Mouse (Mus musculus) heart, embryonic 15.5 days (tissue): ENCODE results near the gene Dok3. TPM values are rescaled to one million over a fixed set of nuclear protein-coding genes. Genes with fewer than 3 reads are reported as not detected.
A peak's percentile ranks its signal among the peaks of the same experiment; 100 is the strongest.

Experiments
- ATAC-seq: fragments of 200-750 bp; cut with Nextera tagmentation; replicated peaks from 2 replicates; pipeline ENCODE4 v1.8.0; 2017; ENCODE audit warnings: low read depth, moderate TSS enrichment; ENCODE audit not compliant: insufficient number of reproducible peaks, insufficient read depth, low FRiP score
- H3K27ac ChIP-seq: fragments of 300-500 bp; sonication (generic); 2 replicates; pipeline ENCODE4 v1.5.1; 2015; ENCODE audit warnings: mild to moderate bottlenecking, inconsistent platforms
- H3K27me3 ChIP-seq: fragments of 300-500 bp; sonication (generic); 2 replicates; pipeline ENCODE4 v1.6.1; 2015; ENCODE audit warnings: inconsistent platforms
- H3K36me3 ChIP-seq: fragments of 300-500 bp; sonication (generic); 2 replicates; pipeline ENCODE4 v1.6.1; 2015; ENCODE audit warnings: mild to moderate bottlenecking, inconsistent platforms
- H3K4me1 ChIP-seq: fragments of 300-500 bp; sonication (generic); replicated peaks from 2 replicates; pipeline ENCODE4 v1.6.1; 2015; ENCODE audit warnings: inconsistent platforms
- H3K4me2 ChIP-seq: fragments of 300-500 bp; sonication (generic); 2 replicates; pipeline ENCODE4 v1.6.1; 2015; ENCODE audit warnings: inconsistent platforms, mild to moderate bottlenecking, moderate library complexity
- H3K4me3 ChIP-seq: fragments of 300-500 bp; sonication (generic); 2 replicates; pipeline ENCODE4 v1.5.1; 2015; ENCODE audit warnings: mild to moderate bottlenecking, inconsistent platforms
- H3K9ac ChIP-seq: fragments of 300-500 bp; sonication (generic); 2 replicates; pipeline ENCODE4 v1.6.1; 2015; ENCODE audit warnings: mild to moderate bottlenecking, inconsistent platforms
- H3K9me3 ChIP-seq: fragments of 300-500 bp; sonication (generic); replicated peaks from 2 replicates; pipeline ENCODE4 v1.6.1; 2016; ENCODE audit warnings: inconsistent platforms
- WGBS: fragments of 180-500 bp; shearing (Covaris S2); methylation state at CpG from one replicate; pipeline ENCODE4 v1.1.7; 2015; ENCODE audit warnings: mixed read lengths; 5-methylcytosine and 5-hydroxymethylcytosine counted together
- polyA plus RNA-seq: library from polyadenylated mRNA; unstranded; fragments of >200 nt; fragmentation: Nextera tagmentation; extraction: Ambion mirVana; gene quantifications from 2 replicates; pipeline ENCODE4 v1.2.1, GENCODE M21; 2015

The Dok3 gene
- polyA plus RNA-seq, 1 experiment from 2014 or later = 1.3 TPM

- no peaks in the 10 kb centered on the region for H3K9me3 ChIP-seq
- no peaks in the 10 kb centered on the region for H3K27me3 ChIP-seq
- no peak overlapping the region for H3K4me3 ChIP-seq
- H3K4me1 ChIP-seq = peaks cover 5% of the 10 kb centered on the region
- H3K4me2 ChIP-seq = no peak overlapping the region
- 92% methylated on average over 2 of the region's 2 CpGs for WGBS
- H3K36me3 ChIP-seq = peaks cover 67% of the 10 kb centered on the region
- H3K9ac ChIP-seq = no peak overlapping the region
- H3K27ac ChIP-seq = no peak overlapping the region
- ATAC-seq = no peak
Measured at GRCm38 (mm10) chr13:55540933-55541332, 11.8 kb upstream of the Dok3 start.

GRCm38 (mm10) chr13:55536194-55537175, 7.4 kb upstream of the Dok3 start, which contains the start of gene Ddx41:
Gene Ddx41, minus strand, starts transcription at chr13:55536658.
- no peaks in the 10 kb centered on the region for H3K9me3 ChIP-seq
- peak within 1 kb of the TSS; percentile 76 for H3K9ac ChIP-seq
- ATAC-seq = peak; percentile 97
- peak within 1 kb of the TSS; percentile 68 for H3K27ac ChIP-seq
- H3K36me3 ChIP-seq = peaks cover 58% of the 10 kb centered on the region
- peak within 1 kb of the TSS; percentile 84 for H3K4me3 ChIP-seq
- peak within 1 kb of the TSS; percentile 90 for H3K4me2 ChIP-seq
- under 1% methylated on average over 70 of the region's 70 CpGs for WGBS
- H3K4me1 ChIP-seq = peaks cover 15% of the 10 kb centered on the region
- no peaks in the 10 kb centered on the region for H3K27me3 ChIP-seq

GRCm38 (mm10) chr13:55535796-55536193, 6.7 kb upstream of the Dok3 start:
- Histone ChIP-seq H3K9ac (peak overlapping the region; percentile 76), H3K36me3 (peaks cover 57% of the 10 kb centered on the region), H3K27me3 (no peaks in the 10 kb centered on the region), H3K9me3 (no peaks in the 10 kb centered on the region), H3K4me1 (peaks cover 15% of the 10 kb centered on the region), H3K4me2 (peak overlapping the region; percentile 90), H3K4me3 (peak overlapping the region; percentile 84), H3K27ac (no peak overlapping the region)
- WGBS = 20% methylated on average over 17 of the region's 17 CpGs
- no peak for ATAC-seq

GRCm38 (mm10) chr13:55535191-55535590, 6.1 kb upstream of the Dok3 start:
- Histone ChIP-seq H3K4me2 (peak overlapping the region; percentile 90), H3K27ac (no peak overlapping the region), H3K4me3 (peak overlapping the region; percentile 84; the same call in 1 of the 2 replicates), H3K9ac (no peak overlapping the region), H3K9me3 (no peaks in the 10 kb centered on the region), H3K27me3 (no peaks in the 10 kb centered on the region), H3K4me1 (peaks cover 15% of the 10 kb centered on the region), H3K36me3 (peaks cover 56% of the 10 kb centered on the region)
- WGBS = 91% methylated on average over 15 of the region's 15 CpGs
- no peak for ATAC-seq

GRCm38 (mm10) chr13:55527834-55528772, 993 bp downstream of the Dok3 start:
- H3K27ac ChIP-seq = no peak overlapping the region; the same call in 1 of the 2 replicates

GRCm38 (mm10) chr13:55527212-55527611, 1.9 kb downstream of the Dok3 start:
- Histone ChIP-seq H3K27me3 (no peaks in the 10 kb centered on the region), H3K4me3 (no peak overlapping the region)
- 78% methylated on average over 16 of the region's 16 CpGs for WGBS

More at GRCm38 (mm10) chr13:55527834-55528772, 993 bp downstream of the Dok3 start:
- Histone ChIP-seq H3K27me3 (no peaks in the 10 kb centered on the region), H3K36me3 (peaks cover 34% of the 10 kb centered on the region), H3K9ac (no peak overlapping the region), H3K9me3 (no peaks in the 10 kb centered on the region), H3K4me1 (peaks cover 8% of the 10 kb centered on the region; the same call in 1 of the 2 replicates), H3K4me3 (no peak overlapping the region), H3K4me2 (no peak overlapping the region)
- WGBS = 69% methylated on average over 18 of the region's 18 CpGs
- ATAC-seq = no peak

GRCm38 (mm10) chr13:55525733-55526553, 3.2 kb downstream of the Dok3 start:
- Histone ChIP-seq H3K4me1 (peaks cover 13% of the 10 kb centered on the region; the same call in 1 of the 2 replicates), H3K9ac (no peak overlapping the region), H3K27me3 (0 out of 2 replicates have a peak, but pooled peaks cover 1% of the 10 kb centered on the region), H3K4me2 (no peak overlapping the region), H3K27ac (no peak overlapping the region), H3K9me3 (no peaks in the 10 kb centered on the region), H3K4me3 (no peak overlapping the region), H3K36me3 (peaks cover 15% of the 10 kb centered on the region; the same call in 1 of the 2 replicates)
- WGBS = 77% methylated on average over 16 of the region's 16 CpGs
- no peak for ATAC-seq

More at GRCm38 (mm10) chr13:55527212-55527611, 1.9 kb downstream of the Dok3 start:
- Histone ChIP-seq H3K36me3 (peaks cover 28% of the 10 kb centered on the region), H3K9ac (no peak overlapping the region), H3K4me2 (no peak overlapping the region), H3K27ac (no peak overlapping the region), H3K4me1 (peaks cover 13% of the 10 kb centered on the region; the same call in 1 of the 2 replicates), H3K9me3 (no peaks in the 10 kb centered on the region)
- no peak for ATAC-seq

GRCm38 (mm10) chr13:55523951-55524600, 5.0 kb downstream of the Dok3 start:
- 89% methylated on average over 23 of the region's 23 CpGs for WGBS
- Histone ChIP-seq H3K9me3 (no peaks in the 10 kb centered on the region), H3K27me3 (peaks cover 4% of the 10 kb centered on the region; the same call in 1 of the 2 replicates), H3K4me2 (no peak overlapping the region), H3K36me3 (no peaks in the 10 kb centered on the region), H3K27ac (peak overlapping the region; percentile 72), H3K4me3 (no peak overlapping the region), H3K4me1 (peaks cover 8% of the 10 kb centered on the region; the same call in 1 of the 2 replicates), H3K9ac (no peak overlapping the region)
- ATAC-seq = no peak

GRCm38 (mm10) chr13:55523278-55523677, 5.8 kb downstream of the Dok3 start:
- H3K27me3 ChIP-seq = peaks cover 4% of the 10 kb centered on the region; the same call in 1 of the 2 replicates
- H3K9me3 ChIP-seq = no peaks in the 10 kb centered on the region
- peak; percentile 62 for ATAC-seq
- peaks cover 8% of the 10 kb centered on the region; the same call in 1 of the 2 replicates for H3K4me1 ChIP-seq
- H3K27ac ChIP-seq = peak overlapping the region; percentile 72
- no peaks in the 10 kb centered on the region for H3K36me3 ChIP-seq
- no peak overlapping the region for H3K4me2 ChIP-seq
- no peak overlapping the region for H3K4me3 ChIP-seq
- 54% methylated on average over 17 of the region's 17 CpGs for WGBS
- H3K9ac ChIP-seq = no peak overlapping the region

- peak; percentile 40 for ATAC-seq
- Histone ChIP-seq H3K9ac (no peak overlapping the region), H3K36me3 (no peaks in the 10 kb centered on the region), H3K27ac (peak overlapping the region; percentile 72), H3K9me3 (no peaks in the 10 kb centered on the region), H3K4me2 (no peak overlapping the region), H3K4me1 (peaks cover 8% of the 10 kb centered on the region; the same call in 1 of the 2 replicates), H3K4me3 (no peak overlapping the region), H3K27me3 (peaks cover 5% of the 10 kb centered on the region; the same call in 1 of the 2 replicates)
- WGBS = 57% methylated on average over 8 of the region's 8 CpGs
Measured at GRCm38 (mm10) chr13:55522730-55523129, 6.4 kb downstream of the Dok3 start.
